Mouse (Mus musculus) adipocyte (in vitro differentiated cells): ENCODE measurements around the gene Kl.

Source experiments
- DNase-seq: peaks from one replicate; pipeline ENCODE4 v3.0.0-alpha.2; 2016; ENCODE audit warnings: low spot score

Gene Kl

DNA sequence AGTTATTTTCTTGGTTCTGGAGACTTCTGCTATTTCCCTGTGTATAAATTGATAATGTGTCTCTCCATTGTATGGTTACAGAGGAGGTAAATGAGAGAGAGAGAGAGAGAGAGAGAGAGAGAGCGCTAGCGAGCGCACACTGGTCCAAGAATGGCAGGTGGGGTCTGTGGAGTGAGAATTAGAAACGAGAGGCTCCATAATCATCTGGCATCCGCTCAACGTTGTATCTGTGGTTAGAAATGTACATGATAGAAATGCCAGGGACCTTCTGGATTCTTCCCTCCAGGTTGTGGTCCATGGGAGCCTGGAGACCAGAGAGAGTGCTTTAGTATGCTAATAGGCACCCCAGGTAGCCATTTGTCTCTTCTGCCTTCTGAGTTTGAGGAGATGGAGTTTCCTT, 76.5 kb downstream of the Kl start:
- no peak for DNase-seq

DNA sequence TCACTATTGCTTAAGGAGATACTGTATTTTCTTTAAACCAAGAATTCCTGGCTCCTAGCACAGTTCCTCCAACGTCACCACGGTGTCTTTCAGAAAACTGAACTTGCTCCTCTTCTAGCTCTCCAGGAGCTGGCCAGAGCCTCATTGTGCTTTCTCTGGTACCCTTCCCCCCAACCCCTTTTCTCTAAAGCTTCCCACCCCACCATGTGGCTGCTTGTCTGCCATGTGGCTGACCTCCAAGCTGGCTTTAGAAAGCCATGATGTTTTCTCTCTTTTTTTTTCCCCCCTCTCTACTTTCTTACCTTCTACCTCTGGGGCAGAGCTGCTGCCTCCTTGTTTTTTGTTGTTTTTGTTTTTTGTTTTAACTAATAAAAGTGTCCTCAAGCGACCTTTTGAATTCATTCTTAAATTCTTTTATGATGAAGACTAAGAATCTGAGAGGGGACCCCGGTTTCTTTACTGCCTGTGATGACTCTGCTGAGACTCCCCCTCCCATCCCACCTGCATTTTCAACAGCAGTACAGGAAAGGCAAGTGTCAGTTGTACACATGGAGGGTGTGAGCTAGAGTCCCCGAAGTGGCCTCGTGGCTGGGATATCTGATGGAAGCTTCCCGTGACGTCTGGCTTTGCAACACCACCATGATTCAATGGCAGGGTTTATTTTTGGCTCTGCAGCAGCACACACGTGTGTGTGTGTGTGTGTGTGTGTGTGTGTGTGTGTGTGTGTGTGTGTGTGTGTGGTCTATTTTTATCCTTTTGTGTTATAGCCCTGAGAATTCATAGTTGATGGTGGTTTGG, 82.5 kb downstream of the Kl start:
- no peak for DNase-seq

DNA sequence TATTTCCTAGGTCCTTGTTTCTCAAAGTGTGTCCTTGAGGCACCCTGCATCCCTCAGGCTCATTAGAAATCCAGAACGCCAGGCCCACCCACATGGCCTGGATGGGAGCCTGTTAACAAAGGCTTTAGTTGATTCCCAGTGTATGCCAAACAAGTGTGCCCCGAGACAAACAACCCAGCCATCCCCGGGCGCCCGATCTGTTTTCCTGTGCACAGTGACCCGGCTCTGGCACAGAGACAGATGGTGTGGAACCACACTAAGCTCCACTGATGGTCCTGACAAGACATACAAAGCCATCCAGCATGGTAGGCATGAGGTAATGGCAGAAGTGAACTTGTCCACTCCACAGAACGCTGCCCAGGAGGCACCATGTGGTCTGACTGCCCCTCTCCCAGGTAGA, 85.5 kb downstream of the Kl start:
- DNase-seq, result no peak

DNA sequence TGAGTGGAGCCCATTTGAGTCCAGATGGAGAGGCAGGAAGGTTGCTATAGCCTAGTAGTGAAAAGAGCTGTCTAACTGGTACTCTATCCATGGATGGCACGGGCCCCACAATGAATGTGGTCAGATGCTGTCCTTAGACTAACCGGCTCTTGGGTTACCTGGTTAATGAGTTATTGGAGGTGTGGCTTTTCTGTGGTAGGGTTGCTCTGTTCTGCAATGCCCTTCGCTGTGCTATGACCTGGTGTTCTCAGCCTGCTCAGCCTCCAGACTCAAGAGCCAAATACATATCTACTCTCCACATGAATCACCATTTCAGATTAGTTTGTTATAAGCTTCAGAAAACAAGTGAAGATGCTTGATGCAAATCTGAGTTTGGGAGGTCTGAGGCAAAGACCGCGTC, 90.5 kb downstream of the Kl start:
- DNase-seq, result no peak
